Mouse (Mus musculus) bone marrow, adult 2 months (tissue): ENCODE results near the gene Gm21936. TPM values are rescaled to one million over a fixed set of nuclear protein-coding genes. Genes with fewer than 3 reads are reported as not detected.
"Not testable (repeated sequence)": the region's sequence is repeated elsewhere in the genome, so short reads cannot be mapped to it uniquely, and the experiment has no call there.

ENCODE experiments used
- H3K27ac ChIP-seq: fragments of 200-500 bp; 2 replicates; pipeline ENCODE4 v1.5.1; 2012; ENCODE audit warnings: low read depth, mild to moderate bottlenecking, control low read depth, inconsistent platforms, low read length; ENCODE audit not compliant: control insufficient read depth, poor library complexity, insufficient read depth
- H3K4me1 ChIP-seq: fragments of 200-500 bp; 2 replicates; pipeline ENCODE4 v1.6.1; 2011; ENCODE audit warnings: low read length; ENCODE audit not compliant: control insufficient read depth, insufficient read depth
- H3K4me3 ChIP-seq: fragments of 200-500 bp; replicated peaks from 2 replicates; pipeline ENCODE3; 2011; ENCODE audit warnings: mild to moderate bottlenecking, low read depth, low read length, control low read depth; ENCODE audit not compliant: control insufficient read depth
- WGBS: fragments of 180-500 bp; shearing (Covaris S2); methylation state at CpG from one replicate; pipeline ENCODE4 v1.1.7; 2018; 5-methylcytosine and 5-hydroxymethylcytosine counted together
- polyA plus RNA-seq: library from polyadenylated mRNA; stranded (reverse); fragments of >200 nt; gene quantifications from 2 replicates; pipeline ENCODE4 v1.2.4, GENCODE M21; 2011; ENCODE audit warnings: low replicate concordance; ENCODE audit not compliant: missing spikeins, insufficient read depth, insufficient read length

The Gm21936 gene
- polyA plus RNA-seq: not detected in 2 replicates

- not testable (repeated sequence) for H3K4me1 ChIP-seq, H3K27ac ChIP-seq, H3K4me3 ChIP-seq
- 100% methylated on average over 1 of the region's 1 CpGs for WGBS
These were observed at the start of gene Gm21936 for GRCm38 (mm10) chr12:87795212-87795611. Gm21936 (plus strand) TSS chr12:87795512.

DNA sequence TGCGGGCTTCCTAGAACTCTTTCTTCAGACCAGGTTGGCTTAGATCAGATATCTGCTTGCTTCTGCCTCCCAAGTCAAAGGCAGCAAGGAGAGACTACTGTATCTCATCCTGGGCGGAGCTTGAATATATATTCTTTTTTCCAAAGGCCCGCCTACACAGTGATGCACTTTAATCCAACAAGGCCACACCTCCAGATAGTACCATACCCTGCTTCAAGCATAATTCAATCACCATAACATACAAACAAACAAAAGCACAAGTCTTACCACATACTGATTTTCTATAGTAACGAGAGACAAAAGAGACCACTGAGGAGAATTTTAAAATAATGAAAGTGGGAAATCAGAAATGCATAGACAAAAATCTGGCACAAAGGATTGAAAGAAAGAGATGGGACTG lies 19.7 kb upstream of the Gm21936 start, which contains the start of gene Gm21319:
TSS of gene Gm21319 (minus strand) at position 101 of the 400 bp plus-strand sequence.
- not testable (repeated sequence) for H3K4me1 ChIP-seq, H3K27ac ChIP-seq, H3K4me3 ChIP-seq
- 89% methylated on average over 4 of the region's 4 CpGs for WGBS

DNA sequence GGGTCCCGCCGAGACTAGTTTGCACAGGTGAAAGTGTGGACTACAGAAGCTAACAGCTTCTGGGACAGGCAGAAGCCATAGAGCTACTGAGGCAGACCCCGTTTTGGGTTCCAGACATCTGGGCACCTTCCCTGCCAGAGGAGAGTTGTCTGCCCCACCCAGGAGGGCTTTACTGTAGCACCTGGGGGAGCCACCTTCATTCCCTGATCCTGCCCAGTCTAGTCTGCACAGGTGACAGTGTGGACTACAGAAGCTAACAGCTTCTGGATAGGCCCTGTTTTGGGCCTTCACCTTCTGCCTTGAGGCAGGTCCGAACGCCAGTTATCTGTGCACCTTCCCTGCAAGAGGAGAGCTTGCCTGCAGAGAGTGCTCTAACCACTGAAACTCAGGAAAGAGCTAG lies 2.7 kb downstream of the Gm21936 start:
- not testable (repeated sequence) for H3K27ac ChIP-seq, H3K4me3 ChIP-seq, H3K4me1 ChIP-seq
- 86% methylated on average over 5 of the region's 5 CpGs for WGBS

GRCm38 (mm10) chr12:87816277-87816676 lies 21.0 kb downstream of the Gm21936 start, which contains the start of gene BB287469:
BB287469 (plus strand) TSS chr12:87816577.
- not testable (repeated sequence) for H3K27ac ChIP-seq, H3K4me1 ChIP-seq, H3K4me3 ChIP-seq
- 75% methylated on average over 5 of the region's 6 CpGs for WGBS

DNA sequence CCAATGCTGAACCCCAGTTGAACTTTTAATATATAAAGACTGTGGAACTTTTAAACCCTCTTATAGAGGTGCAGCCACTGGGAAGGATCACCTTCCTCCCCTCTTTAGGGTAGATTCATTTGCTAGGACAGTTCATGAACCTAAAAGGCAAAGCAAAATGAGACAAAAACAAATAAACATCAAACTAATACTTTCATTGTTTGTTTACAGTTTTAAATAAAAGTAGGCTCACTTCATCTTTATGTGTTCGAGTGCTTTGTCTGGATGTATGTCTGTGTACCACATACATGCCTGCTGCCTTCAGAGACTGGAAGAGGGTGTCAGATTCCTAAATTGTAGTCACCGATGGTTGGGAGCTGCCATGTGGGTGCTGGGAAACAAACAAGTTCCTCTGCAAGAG lies 46.9 kb downstream of the Gm21936 start, which contains the start of gene Gm2001:
TSS of gene Gm2001 (minus strand) at position 101 of the 400 bp plus-strand sequence.
- H3K4me3 ChIP-seq, H3K4me1 ChIP-seq, H3K27ac ChIP-seq: not testable (repeated sequence)
- WGBS: 73% methylated on average over 2 of the region's 2 CpGs

Other genes starting within 250 kb of the Gm21936 start
- gene Oog1, start 192.8 kb upstream of the Gm21936 start, polyA plus RNA-seq: not detected in 2 replicates
- not detected in 2 replicates for gene Gm4027, start 176.6 kb upstream of the Gm21936 start, polyA plus RNA-seq
- gene Gm16381, start 150.9 kb upstream of the Gm21936 start, polyA plus RNA-seq: not detected in 2 replicates
- gene Gm21319, start 19.8 kb upstream of the Gm21936 start, polyA plus RNA-seq: not detected in 2 replicates
- gene BB287469, start 21.1 kb downstream of the Gm21936 start, polyA plus RNA-seq: not detected in 2 replicates
- not detected in 2 replicates for gene Gm2001, start 46.8 kb downstream of the Gm21936 start, polyA plus RNA-seq
- gene Gm2016, start 78.6 kb downstream of the Gm21936 start, polyA plus RNA-seq: not detected in 2 replicates
- not detected in 2 replicates for gene Gm2022, start 99.9 kb downstream of the Gm21936 start, polyA plus RNA-seq
- gene Gm2035, start 124.3 kb downstream of the Gm21936 start, polyA plus RNA-seq: not detected in 2 replicates
- gene Gm2042, start 158.6 kb downstream of the Gm21936 start, polyA plus RNA-seq: 0.74 TPM in 1 of 2 replicates, not detected in the other
- gene Gm2075, start 216.3 kb downstream of the Gm21936 start, polyA plus RNA-seq: not detected in 2 replicates
- gene Gm6803, start 223.3 kb downstream of the Gm21936 start, polyA plus RNA-seq: not detected in 2 replicates
- not detected in 2 replicates for gene Gm2056, start 231.5 kb downstream of the Gm21936 start, polyA plus RNA-seq